Mouse (Mus musculus) hindbrain, embryonic 14.5 days (tissue): ENCODE data around the gene Mapk13. TPM values are rescaled to one million over a fixed set of nuclear protein-coding genes. Genes with fewer than 3 reads are reported as not detected.
"Not testable (repeated sequence)": the region's sequence is repeated elsewhere in the genome, so short reads cannot be mapped to it uniquely, and the experiment has no call there.

Source experiments
- ATAC-seq: fragments of 200-750 bp; cut with Nextera tagmentation; 2 replicates; pipeline ENCODE4 v1.8.0; 2017; ENCODE audit warnings: moderate number of reproducible peaks, mild to moderate bottlenecking, moderate TSS enrichment, moderate library complexity; ENCODE audit not compliant: low FRiP score
- DNase-seq: peaks from one replicate; pipeline ENCODE4 v3.0.0-alpha.2; 2015; ENCODE audit warnings: low spot score
- H3K27ac ChIP-seq: fragments of 300-500 bp; sonication (generic); 2 replicates; pipeline ENCODE4 v1.5.1; 2014; ENCODE audit warnings: mild to moderate bottlenecking, moderate library complexity
- H3K27me3 ChIP-seq: fragments of 300-500 bp; sonication (generic); 2 replicates; pipeline ENCODE4 v1.6.1; 2014; ENCODE audit warnings: mild to moderate bottlenecking, low read length, mixed read lengths; ENCODE audit not compliant: control insufficient read depth, insufficient read depth
- H3K36me3 ChIP-seq: fragments of 300-500 bp; sonication (generic); replicated peaks from 2 replicates; pipeline ENCODE4 v1.6.1; 2014; ENCODE audit not compliant: control insufficient read depth, insufficient read depth
- H3K4me1 ChIP-seq: fragments of 300-500 bp; sonication (generic); replicated peaks from 2 replicates; pipeline ENCODE4 v1.6.1; 2014; ENCODE audit warnings: antibody characterized with exemption, low read length, mixed read lengths; ENCODE audit not compliant: control insufficient read depth, insufficient read depth
- H3K4me2 ChIP-seq: fragments of 300-500 bp; sonication (generic); replicated peaks from 2 replicates; pipeline ENCODE4 v1.6.1; 2014; ENCODE audit warnings: mild to moderate bottlenecking, moderate library complexity
- H3K4me3 ChIP-seq: fragments of 300-500 bp; sonication (generic); replicated peaks from 2 replicates; pipeline ENCODE4 v1.5.1; 2014; ENCODE audit warnings: mild to moderate bottlenecking, low read length
- H3K9ac ChIP-seq: fragments of 300-500 bp; sonication (generic); 2 replicates; pipeline ENCODE4 v1.6.1; 2014
- H3K9me3 ChIP-seq: fragments of 300-500 bp; sonication (generic); 2 replicates; pipeline ENCODE4 v1.6.1; 2016; ENCODE audit warnings: low read length; ENCODE audit not compliant: control insufficient read depth
- WGBS: fragments of 180-500 bp; shearing (Covaris S2); extraction: QIAGEN DNeasy Blood & Tissue Kit; methylation state at CpG from one replicate; pipeline ENCODE4 v1.1.7; 2014; 5-methylcytosine and 5-hydroxymethylcytosine counted together
- polyA plus RNA-seq: library from polyadenylated mRNA; unstranded; fragments of >200 nt; fragmentation: Nextera tagmentation; extraction: Ambion mirVana; gene quantifications from 2 replicates; pipeline ENCODE4 v1.2.1, GENCODE M21; 2014

Mapk13 gene
- polyA plus RNA-seq, 1 experiment from 2014 or later, result 1.6 TPM

GRCm38 (mm10) chr17:28769875-28770421 is 851 bp downstream of the Mapk13 start:
- H3K27me3 ChIP-seq, result peaks cover 34% of the 10 kb centered on the region
- no peaks in the 10 kb centered on the region; the same call in 1 of the 2 replicates for H3K4me1 ChIP-seq
- DNase-seq (no peak), ATAC-seq (no peak)
- WGBS, result 5% methylated on average over 24 of the region's 24 CpGs
- peak overlapping the region; percentile 32 for H3K4me3 ChIP-seq
- no peak overlapping the region for H3K9ac ChIP-seq
- H3K9me3 ChIP-seq, result no peaks in the 10 kb centered on the region
- peak overlapping the region; percentile 60 for H3K4me2 ChIP-seq
- no peak overlapping the region for H3K27ac ChIP-seq
- no peaks in the 10 kb centered on the region for H3K36me3 ChIP-seq

DNA sequence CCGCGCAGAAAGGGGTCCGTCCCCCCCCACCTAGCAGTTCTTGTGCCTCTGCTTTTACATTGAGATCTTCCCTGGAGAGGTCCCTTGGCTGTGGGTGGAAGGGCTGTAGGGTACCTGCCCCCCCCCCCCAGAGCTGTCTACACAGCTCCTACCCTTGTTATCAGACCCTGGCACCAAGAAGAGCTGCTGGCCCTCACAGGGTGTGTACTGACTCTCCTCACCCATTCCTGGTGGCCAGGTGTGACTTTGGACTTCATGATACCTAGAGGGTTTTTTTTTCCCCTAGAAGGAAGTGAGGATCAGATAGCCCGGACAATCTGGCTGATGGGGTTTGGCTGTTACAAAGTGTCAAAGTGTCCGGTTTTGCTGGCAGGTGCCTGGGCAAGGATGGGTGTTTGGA is 2.2 kb downstream of the Mapk13 start:
- Histone ChIP-seq H3K27me3 (peaks cover 34% of the 10 kb centered on the region), H3K36me3 (no peaks in the 10 kb centered on the region), H3K4me2 (no peak overlapping the region), H3K4me3 (no peak overlapping the region), H3K4me1 (no peaks in the 10 kb centered on the region; the same call in 1 of the 2 replicates), H3K27ac (no peak overlapping the region), H3K9ac (no peak overlapping the region), H3K9me3 (no peaks in the 10 kb centered on the region)
- 91% methylated on average over 5 of the region's 5 CpGs for WGBS
- no peak for ATAC-seq
- no peak for DNase-seq

GRCm38 (mm10) chr17:28774303-28774702 is 5.2 kb downstream of the Mapk13 start:
- not testable (repeated sequence) for H3K36me3 ChIP-seq, DNase-seq, ATAC-seq, H3K9me3 ChIP-seq, H3K9ac ChIP-seq, H3K27ac ChIP-seq, H3K4me3 ChIP-seq, H3K4me2 ChIP-seq, H3K4me1 ChIP-seq
- H3K27me3 ChIP-seq, result peaks cover 20% of the 10 kb centered on the region
- WGBS, result 95% methylated on average over 9 of the region's 9 CpGs

- no peak overlapping the region for H3K27ac ChIP-seq
Measured at GRCm38 (mm10) chr17:28775161-28775560, 6.1 kb downstream of the Mapk13 start.

DNA sequence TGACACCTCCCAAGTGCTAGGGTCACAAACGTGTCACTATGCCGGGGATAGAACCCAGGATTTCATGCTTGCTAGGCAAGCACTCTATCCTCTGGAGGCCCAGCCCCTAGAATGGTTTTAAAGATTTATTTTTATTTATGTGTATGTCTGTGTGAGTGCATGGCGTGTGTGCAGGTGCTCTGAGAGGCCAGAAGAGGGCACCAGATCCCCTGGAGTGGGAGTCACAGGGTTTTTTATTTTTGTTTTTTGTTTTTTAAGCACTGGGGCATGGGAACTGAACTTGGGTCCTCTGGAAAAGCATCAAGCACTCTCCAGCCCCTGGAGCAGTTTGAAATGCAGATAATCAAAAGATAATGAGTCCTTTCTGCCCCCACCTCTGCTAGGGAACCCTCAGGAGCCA is 7.7 kb downstream of the Mapk13 start:
- H3K4me2 ChIP-seq, result no peak overlapping the region
- H3K4me3 ChIP-seq, result no peak overlapping the region
- H3K36me3 ChIP-seq, result no peaks in the 10 kb centered on the region
- no peak overlapping the region for H3K27ac ChIP-seq
- ATAC-seq, result no peak
- no peaks in the 10 kb centered on the region for H3K27me3 ChIP-seq
- H3K9me3 ChIP-seq, result no peaks in the 10 kb centered on the region
- H3K4me1 ChIP-seq, result no peaks in the 10 kb centered on the region
- no peak for DNase-seq
- H3K9ac ChIP-seq, result no peak overlapping the region
- 95% methylated on average over 3 of the region's 3 CpGs for WGBS

More at GRCm38 (mm10) chr17:28775161-28775560, 6.1 kb downstream of the Mapk13 start:
- 78% methylated on average over 4 of the region's 4 CpGs for WGBS
- ATAC-seq, result no peak
- no peaks in the 10 kb centered on the region for H3K4me1 ChIP-seq
- no peak for DNase-seq
- H3K27me3 ChIP-seq, result peaks cover 12% of the 10 kb centered on the region
- no peaks in the 10 kb centered on the region for H3K9me3 ChIP-seq
- H3K4me3 ChIP-seq, result no peak overlapping the region
- no peak overlapping the region for H3K4me2 ChIP-seq
- H3K9ac ChIP-seq, result no peak overlapping the region
- H3K36me3 ChIP-seq, result no peaks in the 10 kb centered on the region

- DNase-seq (no peak), ATAC-seq (no peak)
- Histone ChIP-seq H3K9ac (no peak overlapping the region), H3K4me3 (no peak overlapping the region), H3K4me2 (no peak overlapping the region), H3K4me1 (no peaks in the 10 kb centered on the region), H3K9me3 (no peaks in the 10 kb centered on the region), H3K27ac (no peak overlapping the region), H3K27me3 (no peaks in the 10 kb centered on the region), H3K36me3 (no peaks in the 10 kb centered on the region)
- WGBS, result 84% methylated on average over 16 of the region's 16 CpGs
Measured at GRCm38 (mm10) chr17:28777231-28778005, 8.3 kb downstream of the Mapk13 start.

DNA sequence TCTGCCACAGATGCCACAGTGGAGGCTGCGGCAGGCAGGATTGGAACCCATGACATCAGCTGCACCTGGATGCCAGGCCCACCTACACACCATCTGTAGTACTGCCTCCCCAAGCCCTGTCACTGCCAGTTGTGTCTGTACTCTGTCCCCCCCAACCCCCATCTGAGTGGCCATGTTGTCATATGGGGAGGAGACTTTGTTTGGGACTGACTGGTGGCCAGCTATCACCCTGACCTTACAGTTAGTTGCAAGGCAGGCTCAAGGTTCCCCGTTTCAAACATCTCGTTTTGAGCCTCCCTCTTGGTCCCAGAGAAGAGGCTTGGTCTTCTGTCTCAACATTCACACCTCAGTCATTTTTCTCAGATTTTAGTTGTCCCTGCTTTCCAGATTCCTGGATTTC is 10.6 kb downstream of the Mapk13 start:
- no peak overlapping the region for H3K9ac ChIP-seq
- no peak for ATAC-seq
- WGBS, result 97% methylated on average over 3 of the region's 3 CpGs

GRCm38 (mm10) chr17:28780836-28781235 is 11.7 kb downstream of the Mapk13 start:
- Histone ChIP-seq H3K9ac (no peak overlapping the region), H3K4me2 (no peak overlapping the region), H3K27ac (no peak overlapping the region), H3K27me3 (no peaks in the 10 kb centered on the region), H3K9me3 (no peaks in the 10 kb centered on the region), H3K4me3 (no peak overlapping the region), H3K4me1 (no peaks in the 10 kb centered on the region), H3K36me3 (no peaks in the 10 kb centered on the region)
- 75% methylated on average over 3 of the region's 3 CpGs for WGBS
- ATAC-seq, result no peak
- DNase-seq, result no peak

More for the DNA sequence above, 10.6 kb downstream of the Mapk13 start:
- Histone ChIP-seq H3K4me2 (no peak overlapping the region), H3K36me3 (no peaks in the 10 kb centered on the region), H3K4me3 (no peak overlapping the region), H3K9me3 (no peaks in the 10 kb centered on the region), H3K4me1 (no peaks in the 10 kb centered on the region), H3K27me3 (no peaks in the 10 kb centered on the region), H3K27ac (no peak overlapping the region)
- DNase-seq, result no peak

GRCm38 (mm10) chr17:28781290-28782045 is 12.4 kb downstream of the Mapk13 start:
- 54% methylated on average over 9 of the region's 9 CpGs for WGBS
- Histone ChIP-seq H3K9ac (no peak overlapping the region), H3K27me3 (no peaks in the 10 kb centered on the region), H3K4me3 (no peak overlapping the region), H3K36me3 (no peaks in the 10 kb centered on the region), H3K27ac (no peak overlapping the region), H3K4me2 (no peak overlapping the region), H3K9me3 (no peaks in the 10 kb centered on the region), H3K4me1 (no peaks in the 10 kb centered on the region)
- no peak for ATAC-seq
- DNase-seq, result no peak
